Mouse (Mus musculus): Measurements from ENCODE around the gene Mapk1.
"Not testable (repeated sequence)": the region's sequence is repeated elsewhere in the genome, so short reads cannot be mapped to it uniquely, and the experiment has no call there.

Mapk1 gene

DNA sequence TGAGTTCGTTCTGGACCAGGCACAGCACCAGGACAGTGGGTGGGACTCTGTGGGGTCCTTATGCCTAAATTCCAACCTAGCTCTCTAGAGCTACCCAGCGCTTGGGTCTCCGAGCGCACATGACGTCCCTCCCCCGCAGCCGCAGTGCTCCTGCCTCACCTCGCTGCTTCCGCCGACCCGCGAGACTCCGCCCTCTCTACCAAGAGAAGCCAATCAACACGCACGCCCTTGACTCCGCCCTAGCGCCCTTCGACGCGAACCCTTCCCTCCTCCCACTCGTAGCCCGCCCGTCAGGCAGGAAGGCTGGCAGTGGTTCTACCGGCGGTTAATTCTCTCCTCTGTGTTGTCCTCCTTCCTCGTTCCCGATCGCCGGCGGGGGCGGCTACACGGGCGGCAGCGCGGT is at the start of gene Mapk1:
TSS of gene Mapk1 (plus strand) at position 252 of the 403 bp plus-strand sequence.
- DNase-seq (ENCODE audit: inconsistent ontology term): peak; percentile 97

DNA sequence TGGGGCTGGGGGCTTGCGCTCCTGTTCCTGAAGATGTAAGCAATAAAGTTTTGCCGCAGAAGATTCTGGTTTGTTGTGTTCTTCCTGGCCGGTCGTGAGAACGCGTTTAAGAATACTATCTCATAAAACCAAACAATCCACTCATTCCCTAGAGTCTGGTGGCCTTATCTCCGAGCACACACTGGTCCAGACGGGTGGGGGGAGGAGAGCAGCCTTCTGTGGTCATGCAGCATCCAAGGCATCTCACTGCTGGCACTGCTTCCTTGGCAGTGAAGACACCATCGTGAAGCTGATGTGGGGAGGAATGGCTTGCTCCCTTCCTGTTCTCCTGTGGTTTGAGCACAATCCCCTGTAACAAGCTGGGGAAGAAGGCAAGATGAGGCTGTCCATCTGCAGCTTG is 43.6 kb upstream of the Mapk1 start:
- no peak for DNase-seq (ENCODE audit: inconsistent ontology term)

DNA sequence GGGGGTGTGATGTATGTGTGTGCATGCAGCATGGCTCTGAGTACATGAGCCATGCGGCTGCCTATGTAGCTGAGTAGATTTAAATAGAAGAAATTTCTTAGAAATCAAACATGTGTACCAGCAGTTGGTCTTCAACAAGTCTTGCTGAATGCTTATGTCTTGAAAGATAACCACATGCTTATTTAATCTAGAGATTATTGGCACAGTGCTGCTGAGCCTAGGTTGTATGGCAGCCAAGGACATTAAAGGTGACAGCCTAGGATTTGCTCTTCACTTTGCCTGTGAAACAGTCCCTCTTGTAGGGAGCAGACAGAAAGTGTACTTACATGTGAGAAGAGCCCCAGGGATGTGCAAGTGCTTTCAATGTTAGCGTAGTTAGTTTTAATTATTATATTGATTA is 42.1 kb upstream of the Mapk1 start:
- DNase-seq (ENCODE audit: inconsistent ontology term): no peak

DNA sequence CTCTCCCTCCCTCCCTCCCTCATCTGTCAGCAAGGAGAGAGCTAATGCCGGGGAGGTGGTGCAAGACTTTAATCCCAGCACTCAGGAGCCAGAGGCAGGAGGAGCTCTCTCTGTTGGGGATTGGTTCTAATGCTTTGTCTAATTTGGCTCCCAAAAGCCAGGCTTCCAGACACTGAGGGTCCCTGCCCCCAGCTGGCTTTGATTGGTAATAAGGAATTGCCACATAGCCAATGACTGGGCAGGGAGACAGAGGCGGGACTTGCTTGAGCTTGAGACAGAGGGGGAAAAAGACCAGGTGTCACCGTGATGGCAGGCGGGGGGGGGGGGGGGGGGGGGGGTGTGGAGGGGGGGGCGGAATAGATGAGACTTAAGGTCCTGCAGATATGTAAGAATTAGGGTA is 24.6 kb upstream of the Mapk1 start:
- no peak for DNase-seq (ENCODE audit: inconsistent ontology term)

DNA sequence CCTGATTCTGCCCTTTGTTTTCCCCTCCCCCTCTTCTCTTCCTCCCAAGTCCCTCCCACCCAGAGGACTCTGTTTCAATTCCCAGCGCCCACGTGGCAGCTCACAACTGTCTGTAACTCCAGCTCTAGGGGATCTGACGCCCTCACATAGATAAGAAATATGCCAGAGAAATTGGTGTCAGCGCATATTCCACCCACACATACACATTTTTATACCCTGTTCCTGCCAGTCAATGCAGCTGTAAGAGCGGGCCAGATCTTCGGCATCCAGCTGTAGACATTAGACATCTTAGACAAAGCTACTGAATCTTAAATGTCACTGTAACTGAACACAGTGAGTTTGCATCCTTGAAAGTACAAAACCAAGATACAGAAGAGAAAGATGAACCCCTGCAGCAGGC is 23.3 kb upstream of the Mapk1 start:
- no peak for DNase-seq (ENCODE audit: inconsistent ontology term)

DNA sequence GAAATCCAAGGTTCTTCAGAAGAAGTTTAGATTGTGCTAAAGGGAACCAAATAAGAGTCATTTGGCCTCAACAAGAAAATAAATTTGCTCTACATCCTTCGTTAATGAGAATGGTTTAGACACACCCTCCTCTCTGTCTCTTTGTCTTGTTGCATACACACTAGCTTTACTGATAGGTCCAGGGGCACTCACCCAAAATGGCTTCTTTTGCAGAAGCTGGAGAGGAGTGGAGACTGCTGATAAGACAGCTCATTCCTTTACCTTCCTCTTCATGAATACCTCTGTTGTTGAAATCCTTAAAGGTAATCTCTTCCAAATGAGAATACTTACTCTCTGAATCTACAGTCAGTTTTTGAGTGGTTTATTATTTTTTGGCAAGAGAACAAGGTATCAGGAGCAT is 18.0 kb upstream of the Mapk1 start:
- DNase-seq (ENCODE audit: inconsistent ontology term): no peak

DNA sequence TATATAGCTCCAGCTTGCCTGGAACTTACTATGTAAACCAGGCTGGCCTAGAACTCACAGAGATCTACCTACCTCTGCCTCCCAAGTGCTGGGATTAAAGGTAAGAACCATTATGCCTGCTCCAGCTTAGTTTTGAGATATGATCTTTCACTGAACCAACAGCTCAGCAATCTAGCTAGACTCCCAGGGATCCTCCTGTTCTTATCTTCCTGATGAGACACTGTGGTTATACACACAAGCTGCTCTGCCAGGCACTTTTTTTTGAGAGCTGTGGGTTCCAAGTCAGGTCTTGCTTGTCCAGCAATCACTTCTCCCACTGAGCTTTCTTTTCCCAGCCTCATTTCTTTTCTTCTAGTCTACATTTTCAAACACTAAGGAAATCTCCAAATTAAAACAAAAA is 16.9 kb upstream of the Mapk1 start:
- no peak for DNase-seq (ENCODE audit: inconsistent ontology term)

DNA sequence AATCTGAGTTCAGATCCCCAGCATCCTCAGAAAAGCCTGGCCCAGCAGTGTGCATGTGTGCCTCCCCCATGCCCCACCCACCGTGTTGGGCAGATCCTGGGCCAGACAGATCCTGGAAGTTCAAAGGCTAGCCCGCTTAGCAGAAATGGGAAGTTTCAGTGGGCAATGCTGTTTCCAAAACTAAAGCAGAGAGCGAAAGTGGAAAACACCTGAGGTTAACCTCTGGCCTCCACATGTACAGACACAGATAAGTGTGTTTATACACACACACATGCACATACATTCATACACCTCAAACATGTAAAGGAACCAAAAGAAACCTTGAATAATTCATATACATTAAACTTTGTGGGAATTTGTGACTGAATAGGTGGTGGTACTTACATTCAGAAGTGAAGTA is 5.1 kb upstream of the Mapk1 start:
- DNase-seq (ENCODE audit: inconsistent ontology term): no peak

DNA sequence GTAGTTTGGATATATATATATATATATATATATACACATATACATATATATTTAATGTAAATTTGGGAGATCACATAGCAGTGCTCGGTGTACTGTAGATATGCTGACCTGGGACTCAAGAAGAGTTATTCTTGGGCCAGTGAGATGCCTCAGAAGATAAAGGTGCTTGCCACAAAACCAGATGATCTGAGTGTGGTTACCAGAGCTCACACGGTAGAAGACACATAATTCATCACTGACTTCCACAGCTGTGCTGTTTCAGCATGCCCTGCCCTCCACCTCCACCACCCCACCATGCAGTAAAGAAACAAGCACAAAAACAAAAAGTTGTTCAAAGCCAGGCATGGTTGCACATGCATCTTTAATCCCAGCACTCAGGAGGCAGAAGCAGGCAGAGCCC is 4.4 kb upstream of the Mapk1 start:
- no peak for DNase-seq (ENCODE audit: inconsistent ontology term)

DNA sequence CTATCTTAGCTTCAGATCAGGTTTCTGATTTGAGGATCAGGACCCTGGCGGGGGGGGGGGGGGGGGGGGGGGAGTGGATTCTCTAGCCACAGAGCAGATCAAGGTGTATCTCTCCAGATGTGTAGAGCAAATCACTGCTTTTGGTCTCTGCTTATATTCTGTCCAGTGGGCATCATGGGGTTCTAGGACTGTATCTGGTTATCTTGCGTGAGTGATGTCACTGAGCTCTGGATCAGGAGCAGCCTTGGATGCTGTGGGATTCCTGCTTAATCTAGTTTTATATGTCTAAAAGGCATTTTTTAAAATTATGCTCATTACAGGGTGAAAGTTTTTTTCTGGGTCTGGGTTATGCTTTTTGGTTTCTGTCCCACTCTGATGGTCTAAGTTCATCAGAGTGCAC is 546 bp upstream of the Mapk1 start:
- DNase-seq (ENCODE audit: inconsistent ontology term): no peak

DNA sequence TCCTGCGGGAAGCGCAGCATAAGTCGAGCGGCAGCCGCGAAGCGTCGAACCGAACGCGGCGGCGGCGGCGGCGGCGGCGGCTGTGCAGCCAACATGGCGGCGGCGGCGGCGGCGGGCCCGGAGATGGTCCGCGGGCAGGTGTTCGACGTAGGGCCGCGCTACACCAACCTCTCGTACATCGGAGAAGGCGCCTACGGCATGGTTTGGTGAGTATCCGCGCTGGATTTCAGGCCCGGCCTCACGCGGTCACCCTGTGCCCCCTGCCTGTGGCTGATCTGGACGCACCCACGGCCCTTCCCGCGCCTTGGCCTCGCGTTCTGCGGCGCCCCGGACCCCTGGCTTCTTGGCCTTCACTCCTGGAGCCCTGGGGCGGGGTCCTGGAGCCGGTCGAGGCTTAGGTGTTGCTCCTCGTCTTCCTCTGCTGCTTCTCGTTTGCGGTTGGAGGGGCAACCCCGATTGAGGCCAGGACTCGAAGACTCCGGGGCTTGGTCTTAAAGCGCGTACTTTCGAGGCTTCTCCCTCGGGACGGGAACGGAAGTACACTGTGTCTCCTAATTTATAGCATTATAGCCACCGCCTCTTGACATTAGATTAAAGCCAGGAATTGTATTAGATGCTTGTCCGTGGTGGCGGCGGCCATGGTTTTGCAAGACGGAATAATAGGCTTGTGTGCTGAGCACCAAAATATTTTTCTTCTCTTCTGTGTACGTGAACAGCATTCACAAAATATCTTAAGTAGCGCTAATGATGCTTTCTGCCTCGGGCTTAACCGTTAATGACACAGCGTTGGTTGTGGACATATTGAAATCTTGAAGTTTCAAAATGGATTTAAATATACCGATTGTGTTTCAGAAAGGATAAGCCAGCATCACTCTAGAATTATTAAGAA is 596 bp downstream of the Mapk1 start:
- DNase-seq (ENCODE audit: inconsistent ontology term): no peak

DNA sequence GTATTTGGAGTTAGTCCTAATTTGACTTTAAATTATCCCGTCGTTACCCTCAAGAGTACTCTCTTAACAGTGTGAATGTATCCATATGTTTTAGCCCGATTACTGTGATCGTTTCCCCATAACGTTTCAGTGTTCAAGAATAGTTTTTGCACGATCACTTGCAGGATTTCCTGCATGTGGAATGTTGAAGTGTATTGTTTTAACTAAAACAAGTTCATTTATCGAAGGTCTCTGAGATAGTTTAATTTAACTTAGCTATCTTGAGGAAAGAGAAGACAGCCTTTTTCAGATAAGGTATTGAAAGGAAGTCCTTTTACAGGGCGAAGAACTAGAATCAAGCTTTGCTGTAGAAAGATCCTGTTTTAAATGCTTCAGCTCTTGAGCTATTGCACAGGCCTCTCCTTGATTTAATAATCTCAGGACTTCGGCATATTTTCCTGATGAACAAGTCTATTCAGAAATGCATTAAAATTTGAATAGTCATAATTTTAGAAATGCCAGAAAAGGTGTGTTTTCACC is 1.3 kb downstream of the Mapk1 start:
- no peak for DNase-seq (ENCODE audit: inconsistent ontology term)

DNA sequence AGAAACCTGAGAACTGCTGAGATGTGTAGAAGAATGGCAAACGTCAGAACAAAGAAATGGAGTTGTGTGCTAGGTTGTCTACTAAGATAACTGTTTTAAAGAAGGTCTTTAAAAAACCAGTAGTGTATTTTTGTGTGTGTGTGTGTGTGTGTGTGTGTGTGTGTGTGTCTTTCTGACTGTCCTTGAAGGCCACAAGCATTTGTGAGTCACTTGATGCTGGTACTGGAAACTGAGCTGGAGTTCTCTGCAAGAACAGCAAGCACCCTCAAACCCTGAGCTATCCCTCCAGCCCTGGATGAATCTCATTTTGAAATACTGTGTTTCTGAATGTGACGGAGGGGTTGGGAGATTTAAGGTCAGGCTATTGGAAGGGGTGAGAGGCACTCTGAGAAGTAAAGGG is 4.1 kb downstream of the Mapk1 start:
- DNase-seq (ENCODE audit: inconsistent ontology term): no peak

DNA sequence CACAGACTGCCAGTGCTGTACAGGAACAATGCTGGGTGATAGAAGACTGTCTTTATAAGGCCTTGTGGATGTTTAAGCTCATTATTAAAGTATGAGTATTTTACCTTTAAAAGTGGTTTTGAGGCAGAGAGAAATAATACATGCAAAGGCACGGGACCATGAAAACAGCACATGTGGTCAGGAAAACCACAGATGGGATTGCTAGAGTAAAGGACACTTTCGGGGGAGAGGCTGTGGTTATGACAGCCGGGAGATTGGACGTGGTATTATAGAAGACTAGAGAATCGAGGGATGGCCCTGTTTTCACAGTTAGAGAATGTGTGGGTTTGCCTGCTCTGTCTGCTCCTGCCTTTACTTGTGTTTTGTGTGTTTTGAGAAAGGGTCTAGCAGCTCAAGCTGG is 5.7 kb downstream of the Mapk1 start:
- DNase-seq (ENCODE audit: inconsistent ontology term): no peak

DNA sequence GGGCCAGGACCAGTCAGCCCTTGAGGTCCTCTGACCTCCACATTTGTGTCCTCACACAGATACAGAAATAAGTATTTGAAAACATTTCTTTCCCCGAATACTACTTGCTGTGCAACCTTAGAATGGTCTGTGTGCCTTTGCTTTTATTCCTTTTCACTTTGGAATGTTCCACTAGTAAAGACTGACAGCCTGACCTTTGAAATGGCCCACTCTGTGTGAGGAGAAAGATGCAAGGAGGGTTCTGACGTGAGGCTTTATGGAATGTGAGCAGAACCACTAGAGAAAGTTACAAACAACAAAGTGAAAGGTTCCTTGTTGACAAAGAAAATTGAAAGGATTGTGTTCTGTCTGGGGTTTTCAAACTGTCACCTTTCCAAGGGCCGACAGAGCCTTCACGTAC is 6.8 kb downstream of the Mapk1 start:
- no peak for DNase-seq (ENCODE audit: inconsistent ontology term)

DNA sequence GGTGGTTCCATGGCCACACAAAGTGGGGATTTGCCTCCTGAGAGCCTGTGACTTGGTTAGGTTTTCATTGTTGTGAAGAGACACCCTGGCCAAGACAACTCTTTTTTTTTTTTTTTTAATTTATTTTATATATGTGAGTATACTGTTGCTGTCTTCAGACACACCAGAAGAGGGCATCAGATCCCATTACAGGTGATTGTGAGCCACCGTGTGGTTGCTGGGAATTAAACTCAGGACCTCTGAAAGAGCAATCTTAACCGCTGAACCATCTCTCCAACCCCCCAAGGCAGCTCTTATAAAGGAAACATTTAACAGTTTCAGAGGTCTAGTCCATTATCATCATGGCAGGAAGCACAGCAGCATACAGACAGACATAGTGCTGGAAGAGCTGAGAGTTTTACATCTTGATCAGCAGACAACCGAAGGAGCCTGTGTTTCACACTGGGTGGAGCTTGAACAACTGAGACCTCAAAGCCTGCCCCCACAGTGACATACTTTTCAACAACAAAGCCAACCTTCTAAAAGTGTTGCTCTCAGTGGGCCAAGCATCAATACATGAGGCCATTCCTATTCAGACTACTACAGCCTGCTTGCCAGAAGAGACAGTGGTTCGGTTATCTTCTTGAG is 11.4 kb downstream of the Mapk1 start:
- DNase-seq (ENCODE audit: inconsistent ontology term): no peak

DNA sequence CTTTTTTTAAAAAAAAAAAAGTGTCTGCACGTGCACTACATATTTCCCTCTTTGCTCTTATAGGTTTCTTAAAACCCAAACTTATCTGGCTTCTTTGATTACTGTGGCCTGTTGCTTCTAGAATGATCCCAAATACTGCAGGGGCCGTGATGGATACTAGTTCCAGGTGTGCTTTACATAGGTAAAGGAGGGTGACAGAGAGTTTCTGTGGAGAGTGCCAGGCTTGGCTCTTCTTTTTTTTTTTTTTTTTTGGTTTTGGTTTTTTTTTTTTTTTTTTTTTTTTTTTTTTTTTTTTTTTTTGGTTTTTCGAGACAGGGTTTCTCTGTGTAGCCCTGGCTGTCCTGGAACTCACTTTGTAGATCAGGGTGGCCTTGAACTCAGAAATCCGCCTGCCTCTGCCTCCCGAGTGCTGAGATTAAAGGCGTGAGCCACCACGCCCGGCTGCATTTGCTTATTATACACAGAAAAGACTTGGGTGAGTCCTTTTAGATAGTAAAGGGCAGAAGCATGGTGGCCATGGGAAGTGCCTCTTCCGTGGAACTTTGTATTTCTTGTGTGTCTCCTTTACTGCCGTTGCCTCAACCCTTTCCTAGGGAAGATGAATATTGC is 13.0 kb downstream of the Mapk1 start:
- DNase-seq (ENCODE audit: inconsistent ontology term): not testable (repeated sequence)

DNA sequence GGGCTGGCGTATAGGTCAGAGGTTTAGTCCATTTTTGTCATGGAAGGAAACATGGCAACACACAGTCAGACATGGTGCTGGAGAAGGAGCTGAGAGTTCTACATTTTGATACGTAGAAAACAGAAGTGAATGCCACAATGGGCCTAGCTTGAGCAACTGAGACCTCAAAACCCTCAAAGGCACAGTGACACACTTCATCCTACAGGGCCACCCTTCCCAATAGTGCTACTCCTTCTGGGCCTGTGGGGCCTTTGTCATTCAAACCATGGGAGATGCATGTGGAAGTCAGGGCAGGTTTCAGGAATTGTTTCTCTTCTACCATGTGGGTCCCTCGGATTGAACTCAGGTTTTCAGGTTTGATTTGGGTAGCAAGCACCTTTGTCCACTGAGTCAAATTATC is 17.9 kb downstream of the Mapk1 start:
- no peak for DNase-seq (ENCODE audit: inconsistent ontology term)

DNA sequence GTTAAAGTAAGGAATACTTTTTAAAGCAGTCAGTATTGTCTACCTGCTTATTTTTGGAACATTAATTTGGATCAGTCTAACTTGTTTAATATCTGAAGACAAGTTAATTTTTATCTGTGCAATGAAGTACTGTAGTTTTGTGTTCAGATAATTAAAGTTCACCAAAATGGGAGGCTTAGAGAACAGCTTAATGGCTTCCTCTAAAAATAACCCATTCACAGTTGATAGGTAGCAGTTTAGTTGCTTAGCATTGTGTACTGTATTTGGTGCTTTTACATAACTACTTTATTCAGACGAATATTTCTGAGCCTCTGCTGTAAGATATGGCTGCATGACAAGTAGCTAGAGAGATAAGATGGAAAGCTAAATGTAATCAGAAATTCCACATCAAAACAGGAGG is 23.9 kb downstream of the Mapk1 start:
- DNase-seq (ENCODE audit: inconsistent ontology term): no peak

DNA sequence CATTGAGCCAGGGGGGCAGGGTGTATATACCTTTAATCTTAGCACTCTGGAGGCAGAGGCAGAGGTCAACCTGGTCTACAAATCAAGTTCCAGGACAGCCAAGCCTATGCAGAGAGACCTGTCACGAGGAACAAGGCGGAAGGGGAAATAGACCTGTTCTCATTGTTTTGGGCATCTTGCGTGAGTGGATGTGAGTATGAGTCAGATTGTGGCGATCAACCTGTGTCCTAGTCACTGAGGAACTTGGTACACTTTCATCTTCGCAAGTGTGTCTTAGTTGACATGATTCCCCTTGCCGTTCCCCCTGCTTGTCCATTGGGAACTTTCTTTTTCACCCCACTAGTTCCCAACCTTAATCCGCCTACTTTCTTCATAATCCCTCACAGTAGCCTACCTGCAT is 26.9 kb downstream of the Mapk1 start:
- no peak for DNase-seq (ENCODE audit: inconsistent ontology term)

DNA sequence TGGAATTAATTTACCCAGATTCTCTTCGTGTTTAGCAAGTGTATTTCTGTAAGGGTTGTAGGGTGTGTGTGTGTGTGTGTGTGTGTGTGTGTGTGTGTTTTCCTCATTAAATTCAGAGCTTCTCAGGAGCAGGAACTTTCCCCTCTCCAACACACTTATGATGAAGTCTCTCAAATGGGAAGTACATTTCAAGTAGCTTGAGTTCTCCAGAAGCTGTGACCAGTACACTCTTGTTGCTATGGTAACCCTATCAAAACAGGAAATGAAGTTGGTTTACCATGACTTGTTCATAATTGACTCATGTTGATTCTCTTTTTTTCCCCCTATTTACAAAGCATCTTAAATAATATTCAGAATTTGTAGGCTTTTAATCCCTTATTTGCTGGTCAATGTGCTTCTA is 29.4 kb downstream of the Mapk1 start:
- DNase-seq (ENCODE audit: inconsistent ontology term): no peak

DNA sequence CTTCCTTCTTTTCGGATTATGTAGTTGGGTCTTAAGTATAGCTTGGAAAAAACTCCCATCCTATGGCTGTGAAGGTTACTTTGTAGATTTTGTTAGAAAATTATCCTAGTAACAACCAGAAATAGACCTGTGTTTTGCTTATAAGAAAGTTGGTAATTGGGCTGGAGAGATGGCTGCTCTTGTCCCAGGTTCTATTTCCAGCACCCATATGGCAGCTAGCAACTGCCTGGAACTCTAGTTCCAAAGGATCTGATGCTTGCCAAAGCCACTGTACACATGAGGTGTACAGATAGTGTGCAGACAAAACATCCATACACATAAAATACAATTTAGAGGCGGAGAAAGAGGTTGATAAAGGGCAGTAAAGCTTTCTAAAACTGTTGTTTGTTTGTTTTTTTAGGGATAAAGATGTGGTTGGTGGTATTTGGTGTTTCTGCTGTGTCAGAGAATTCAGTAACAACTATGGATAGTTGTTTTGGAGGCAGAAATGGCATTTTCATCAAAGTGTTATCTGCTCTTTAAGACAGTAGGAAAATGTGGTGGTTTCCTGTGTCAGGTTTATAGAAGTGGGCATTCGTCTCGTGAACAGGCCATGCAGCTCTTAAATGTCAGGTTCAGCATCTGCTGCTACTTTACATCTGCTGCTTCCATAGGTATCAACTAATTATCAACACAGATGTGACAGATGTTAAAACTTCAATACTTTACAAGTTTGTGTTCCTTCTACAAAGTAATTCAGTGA is 32.1 kb downstream of the Mapk1 start:
- DNase-seq (ENCODE audit: inconsistent ontology term): no peak
